Mouse (Mus musculus) midbrain, embryonic 14.5 days (tissue): ENCODE measurements at regions not wholly inside any gene's neighbourhood (a gene's known extent, or its start where the extent isn't known, plus 50 kb on each side); places are given as distances from the start of the nearest gene placed in this dataset.

Source experiments
- ATAC-seq: fragments of 200-750 bp; cut with Nextera tagmentation; 2 replicates; pipeline ENCODE4 v1.8.0; 2017; ENCODE audit warnings: moderate number of reproducible peaks, moderate library complexity; ENCODE audit not compliant: low FRiP score, low TSS enrichment
- DNase-seq: peaks from one replicate; pipeline ENCODE4 v3.0.0-alpha.2; 2015
- H3K27ac ChIP-seq: fragments of 300-500 bp; sonication (generic); replicated peaks from 2 replicates; pipeline ENCODE4 v1.5.1; 2014; ENCODE audit warnings: mild to moderate bottlenecking, low read depth, low read length, moderate library complexity
- H3K27me3 ChIP-seq: fragments of 300-500 bp; sonication (generic); 2 replicates; pipeline ENCODE4 v1.6.1; 2014; ENCODE audit warnings: low read length, control low read depth, mixed read lengths; ENCODE audit not compliant: control insufficient read depth, insufficient read depth
- H3K36me3 ChIP-seq: fragments of 300-500 bp; sonication (generic); 2 replicates; pipeline ENCODE4 v1.6.1; 2014; ENCODE audit warnings: low read length, control low read depth; ENCODE audit not compliant: control insufficient read depth, insufficient read depth
- H3K4me1 ChIP-seq: fragments of 300-500 bp; sonication (generic); 2 replicates; pipeline ENCODE4 v1.6.1; 2014; ENCODE audit warnings: mild to moderate bottlenecking, antibody characterized with exemption, low read length, control low read depth; ENCODE audit not compliant: control insufficient read depth, insufficient read depth
- H3K4me2 ChIP-seq: fragments of 300-500 bp; sonication (generic); 2 replicates; pipeline ENCODE4 v1.6.1; 2014; ENCODE audit warnings: mild to moderate bottlenecking, low read length, moderate library complexity
- H3K4me3 ChIP-seq: fragments of 300-500 bp; sonication (generic); replicated peaks from 2 replicates; pipeline ENCODE4 v1.5.1; 2014; ENCODE audit warnings: low read depth, low read length
- H3K9ac ChIP-seq: fragments of 300-500 bp; sonication (generic); replicated peaks from 2 replicates; pipeline ENCODE4 v1.6.1; 2014; ENCODE audit warnings: mild to moderate bottlenecking, low read length, moderate library complexity
- H3K9me3 ChIP-seq: fragments of 300-500 bp; sonication (generic); 2 replicates; pipeline ENCODE4 v1.6.1; 2016; ENCODE audit warnings: low read length, control low read depth, mixed read lengths; ENCODE audit not compliant: control insufficient read depth
- WGBS: fragments of 180-500 bp; shearing (Covaris S2); extraction: QIAGEN DNeasy Blood & Tissue Kit; methylation state at CpG from one replicate; pipeline ENCODE4 v1.1.7; 2014; 5-methylcytosine and 5-hydroxymethylcytosine counted together

- H3K4me1 ChIP-seq, result 0 out of 2 replicates have a peak, but pooled peaks cover 6% of the 10 kb centered on the region
- no peak overlapping the region for H3K4me2 ChIP-seq
- H3K4me3 ChIP-seq, result no peak overlapping the region
- 95% methylated on average over 8 of the region's 8 CpGs for WGBS
- no peak for ATAC-seq
- H3K9ac ChIP-seq, result no peak overlapping the region
- DNase-seq, result no peak
- H3K27me3 ChIP-seq, result no peaks in the 10 kb centered on the region
- H3K9me3 ChIP-seq, result no peaks in the 10 kb centered on the region
- no peaks in the 10 kb centered on the region for H3K36me3 ChIP-seq
- H3K27ac ChIP-seq, result no peak overlapping the region
Observed at GRCm38 (mm10) chr10:111903956-111904355, 68.5 kb upstream of the Krr1 start.

- no peak for ATAC-seq
- Histone ChIP-seq H3K27me3 (no peaks in the 10 kb centered on the region), H3K9me3 (no peaks in the 10 kb centered on the region), H3K9ac (no peak overlapping the region), H3K27ac (no peak overlapping the region), H3K36me3 (no peaks in the 10 kb centered on the region), H3K4me2 (no peak overlapping the region), H3K4me3 (no peak overlapping the region), H3K4me1 (no peaks in the 10 kb centered on the region)
- WGBS, result 82% methylated on average over 5 of the region's 5 CpGs
- DNase-seq, result no peak
Observed at GRCm38 (mm10) chr10:111907836-111908235, 64.6 kb upstream of the Krr1 start.

GRCm38 (mm10) chr10:111912561-111912960 is 59.9 kb upstream of the Krr1 start:
- Histone ChIP-seq H3K4me3 (no peak overlapping the region), H3K36me3 (no peaks in the 10 kb centered on the region), H3K27me3 (no peaks in the 10 kb centered on the region), H3K9ac (no peak overlapping the region), H3K4me1 (no peaks in the 10 kb centered on the region), H3K9me3 (no peaks in the 10 kb centered on the region), H3K4me2 (no peak overlapping the region), H3K27ac (no peak overlapping the region)
- 69% methylated on average over 6 of the region's 6 CpGs for WGBS
- no peak for ATAC-seq
- DNase-seq, result no peak

GRCm38 (mm10) chr10:111913066-111913785 is 59.2 kb upstream of the Krr1 start:
- no peak overlapping the region for H3K4me3 ChIP-seq
- no peak for DNase-seq
- no peak for ATAC-seq
- H3K27me3 ChIP-seq, result no peaks in the 10 kb centered on the region
- H3K4me1 ChIP-seq, result no peaks in the 10 kb centered on the region
- H3K36me3 ChIP-seq, result no peaks in the 10 kb centered on the region
- no peak overlapping the region for H3K4me2 ChIP-seq
- no peaks in the 10 kb centered on the region for H3K9me3 ChIP-seq
- WGBS, result 83% methylated on average over 20 of the region's 20 CpGs
- H3K27ac ChIP-seq, result no peak overlapping the region
- no peak overlapping the region for H3K9ac ChIP-seq

- 89% methylated on average over 4 of the region's 4 CpGs for WGBS
- no peak overlapping the region for H3K9ac ChIP-seq
- H3K27ac ChIP-seq, result no peak overlapping the region
- no peaks in the 10 kb centered on the region for H3K36me3 ChIP-seq
- H3K4me3 ChIP-seq, result no peak overlapping the region
- no peaks in the 10 kb centered on the region for H3K4me1 ChIP-seq
- H3K27me3 ChIP-seq, result no peaks in the 10 kb centered on the region
- no peaks in the 10 kb centered on the region for H3K9me3 ChIP-seq
- H3K4me2 ChIP-seq, result no peak overlapping the region
- DNase-seq (no peak), ATAC-seq (no peak)
Observed at GRCm38 (mm10) chr10:111914231-111914630, 58.2 kb upstream of the Krr1 start.

GRCm38 (mm10) chr10:111918071-111918507 is 54.4 kb upstream of the Krr1 start:
- Histone ChIP-seq H3K4me3 (no peak overlapping the region), H3K36me3 (no peaks in the 10 kb centered on the region), H3K9me3 (no peaks in the 10 kb centered on the region), H3K27me3 (no peaks in the 10 kb centered on the region), H3K4me2 (no peak overlapping the region), H3K4me1 (no peaks in the 10 kb centered on the region), H3K27ac (no peak overlapping the region), H3K9ac (no peak overlapping the region)
- no peak for DNase-seq
- 19% methylated on average over 3 of the region's 3 CpGs for WGBS
- ATAC-seq, result no peak

GRCm38 (mm10) chr10:111919475-111919874 is 53.0 kb upstream of the Krr1 start:
- Histone ChIP-seq H3K9ac (no peak overlapping the region), H3K4me3 (no peak overlapping the region), H3K36me3 (no peaks in the 10 kb centered on the region), H3K4me1 (peaks cover 1% of the 10 kb centered on the region; the same call in 1 of the 2 replicates), H3K9me3 (no peaks in the 10 kb centered on the region), H3K4me2 (no peak overlapping the region), H3K27me3 (peaks cover 2% of the 10 kb centered on the region; the same call in 1 of the 2 replicates), H3K27ac (no peak overlapping the region)
- DNase-seq (no peak), ATAC-seq (no peak)
- 83% methylated on average over 2 of the region's 2 CpGs for WGBS

- Histone ChIP-seq H3K27ac (no peak overlapping the region), H3K4me1 (peaks cover 8% of the 10 kb centered on the region), H3K4me2 (no peak overlapping the region), H3K9ac (no peak overlapping the region), H3K27me3 (peaks cover 6% of the 10 kb centered on the region; the same call in 1 of the 2 replicates), H3K4me3 (no peak overlapping the region), H3K36me3 (no peaks in the 10 kb centered on the region), H3K9me3 (no peaks in the 10 kb centered on the region)
- ATAC-seq (no peak), DNase-seq (no peak)
- 85% methylated on average over 9 of the region's 9 CpGs for WGBS
Observed at GRCm38 (mm10) chr10:111921492-111921891, 51.0 kb upstream of the Krr1 start.
